Mouse (Mus musculus) monocyte, adult 2 months (primary cell): ENCODE results near the gene Kmt2c.

ENCODE experiments used
- DNase-seq, 2 experiments: peaks; one replicate each; pipeline ENCODE4 v3.0.0; 2022; ENCODE audit warnings: low spot score in 2 of 2, low read depth in 1 of 2

Gene Kmt2c

DNA sequence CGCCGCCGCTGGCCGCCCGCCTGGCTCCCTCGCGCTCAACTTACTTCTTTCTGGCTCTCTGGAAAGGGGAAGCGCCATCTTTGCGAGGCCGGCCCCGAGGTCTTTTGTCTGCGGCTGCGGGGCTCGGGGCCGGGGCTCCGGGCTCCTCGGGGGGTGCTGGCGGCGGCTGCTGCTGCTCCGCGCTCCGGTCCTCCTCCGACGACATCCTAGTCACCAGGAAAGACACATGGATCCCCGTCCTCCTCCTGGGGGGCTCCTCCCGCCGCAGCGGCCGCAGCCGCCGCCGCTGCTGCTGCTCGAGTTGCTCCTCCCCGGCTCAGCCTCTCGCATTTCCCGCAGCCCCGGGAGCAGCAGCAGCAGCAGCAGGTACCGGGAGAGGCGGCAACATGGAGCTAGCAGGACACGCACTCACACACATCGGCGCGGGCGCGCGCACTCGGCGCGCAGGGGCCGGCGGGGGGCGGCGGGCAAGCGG, at the start of gene Kmt2c:
Gene Kmt2c (minus strand): TSS at position 438 of the 475 bp plus-strand sequence.
- DNase-seq: peak in 1 of 2 experiments; percentile 55

DNA sequence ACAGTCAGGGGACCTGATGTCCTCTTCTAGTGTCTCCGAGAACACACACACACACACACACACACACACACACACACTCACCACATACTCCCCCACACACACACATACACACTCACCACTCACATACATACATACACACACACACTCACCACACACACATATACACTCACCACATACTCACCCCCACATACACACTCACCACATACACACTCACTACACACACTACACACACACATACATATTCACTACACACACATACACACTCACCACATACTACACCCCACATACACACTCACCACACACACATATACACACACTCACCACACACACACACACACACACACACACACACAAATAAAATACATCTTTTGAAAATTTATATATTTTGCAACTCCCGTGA, 48.3 kb upstream of the Kmt2c start:
- no peak for DNase-seq

GRCm38 (mm10) chr5:25544566-25544965, 46.0 kb upstream of the Kmt2c start:
- DNase-seq: no peak

- no peak for DNase-seq
Measured at GRCm38 (mm10) chr5:25544061-25544460, 45.5 kb upstream of the Kmt2c start.

DNA sequence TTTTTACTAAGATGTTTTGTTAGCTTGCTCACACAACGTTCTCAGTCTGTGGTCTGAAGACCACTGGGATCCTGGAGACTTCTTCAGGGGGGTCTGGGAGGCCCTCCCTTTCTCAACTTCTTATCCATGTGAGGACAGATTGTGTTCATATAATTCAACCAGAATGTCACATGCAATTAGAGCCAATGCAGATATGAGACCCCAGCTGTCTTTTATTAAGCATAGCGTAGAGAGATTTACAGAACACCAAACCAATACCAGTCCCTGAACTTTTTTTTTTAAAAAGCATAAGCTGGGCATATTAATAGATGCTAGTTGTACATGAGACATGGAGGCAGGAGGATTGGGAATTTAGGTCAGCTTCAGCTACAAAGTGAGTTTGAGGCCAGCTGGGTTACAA, 43.1 kb upstream of the Kmt2c start:
- no peak for DNase-seq

GRCm38 (mm10) chr5:25540921-25541320, 42.3 kb upstream of the Kmt2c start:
- DNase-seq: no peak

GRCm38 (mm10) chr5:25540412-25540811, 41.8 kb upstream of the Kmt2c start:
- no peak for DNase-seq

- DNase-seq: no peak
Measured at GRCm38 (mm10) chr5:25536921-25537409, 38.4 kb upstream of the Kmt2c start.

GRCm38 (mm10) chr5:25536451-25536850, 37.9 kb upstream of the Kmt2c start:
- DNase-seq: no peak

DNA sequence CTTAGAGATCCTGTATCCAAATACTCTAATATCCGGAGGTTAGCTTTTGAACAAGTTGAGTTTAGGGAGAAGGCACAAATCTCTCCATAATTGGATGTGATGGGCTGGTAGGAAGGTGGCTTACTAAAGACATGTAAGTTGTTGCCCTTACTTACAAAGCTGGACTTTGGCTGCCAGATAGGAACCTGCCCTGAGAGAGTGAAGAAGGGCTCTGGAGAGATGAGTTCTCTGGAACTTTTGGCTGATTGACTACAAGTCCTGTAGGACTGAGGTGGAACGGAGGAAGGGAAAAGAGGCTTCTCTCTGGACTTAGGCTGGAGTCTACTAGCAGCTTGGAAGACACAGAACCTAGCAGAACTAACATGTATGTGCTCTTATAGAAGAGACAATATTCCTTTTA, 37.0 kb upstream of the Kmt2c start:
- DNase-seq: no peak

- DNase-seq: no peak
Measured at GRCm38 (mm10) chr5:25533298-25533697, 34.7 kb upstream of the Kmt2c start.

DNA sequence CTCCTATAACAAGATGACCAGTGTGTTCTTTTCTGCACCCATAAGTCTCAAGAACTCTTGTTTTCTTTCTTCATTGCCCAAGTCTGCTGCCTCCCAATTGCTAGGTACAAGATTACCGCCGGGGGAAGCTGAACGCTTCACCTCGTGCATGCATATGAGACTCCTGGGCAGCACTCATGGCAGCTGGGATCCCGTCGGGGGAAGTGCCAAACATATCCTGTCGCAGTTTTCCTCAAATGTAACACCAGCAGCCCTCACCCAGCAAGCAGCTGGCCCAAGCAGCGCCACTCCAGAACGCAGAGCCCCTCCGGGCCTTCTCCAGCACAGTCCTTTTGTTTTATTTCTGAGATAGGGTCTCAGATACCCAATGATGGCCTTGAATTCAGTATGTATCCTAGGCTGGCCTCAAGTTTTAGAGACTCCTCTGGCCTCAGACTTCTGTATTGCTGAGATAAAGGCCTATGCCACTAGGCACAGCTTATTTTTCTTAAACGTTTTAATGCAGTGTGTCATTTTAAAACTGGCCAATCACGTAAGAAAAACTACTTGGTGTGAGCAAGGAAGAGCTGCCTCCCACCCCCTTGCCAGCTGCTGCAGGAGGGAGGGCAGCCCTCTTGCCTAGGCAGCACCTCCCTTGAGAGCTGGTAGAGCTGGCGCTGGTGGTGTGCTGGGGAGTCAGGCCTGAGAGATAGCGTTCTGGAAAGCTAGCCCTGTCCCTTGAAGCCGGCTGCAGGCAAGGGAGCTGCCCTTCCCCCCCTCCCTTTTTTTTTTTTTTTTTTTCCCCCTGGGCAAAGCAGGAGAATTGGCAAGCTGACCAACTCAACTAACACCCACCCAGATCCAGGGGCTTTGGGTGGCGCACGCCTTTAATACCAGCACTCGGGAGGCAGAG, 33.9 kb upstream of the Kmt2c start:
- DNase-seq: no peak

GRCm38 (mm10) chr5:25530629-25531028, 32.0 kb upstream of the Kmt2c start:
- no peak for DNase-seq

- peak; percentile 98 to 99 for DNase-seq
Measured at GRCm38 (mm10) chr5:25529529-25530421, 31.2 kb upstream of the Kmt2c start.

DNA sequence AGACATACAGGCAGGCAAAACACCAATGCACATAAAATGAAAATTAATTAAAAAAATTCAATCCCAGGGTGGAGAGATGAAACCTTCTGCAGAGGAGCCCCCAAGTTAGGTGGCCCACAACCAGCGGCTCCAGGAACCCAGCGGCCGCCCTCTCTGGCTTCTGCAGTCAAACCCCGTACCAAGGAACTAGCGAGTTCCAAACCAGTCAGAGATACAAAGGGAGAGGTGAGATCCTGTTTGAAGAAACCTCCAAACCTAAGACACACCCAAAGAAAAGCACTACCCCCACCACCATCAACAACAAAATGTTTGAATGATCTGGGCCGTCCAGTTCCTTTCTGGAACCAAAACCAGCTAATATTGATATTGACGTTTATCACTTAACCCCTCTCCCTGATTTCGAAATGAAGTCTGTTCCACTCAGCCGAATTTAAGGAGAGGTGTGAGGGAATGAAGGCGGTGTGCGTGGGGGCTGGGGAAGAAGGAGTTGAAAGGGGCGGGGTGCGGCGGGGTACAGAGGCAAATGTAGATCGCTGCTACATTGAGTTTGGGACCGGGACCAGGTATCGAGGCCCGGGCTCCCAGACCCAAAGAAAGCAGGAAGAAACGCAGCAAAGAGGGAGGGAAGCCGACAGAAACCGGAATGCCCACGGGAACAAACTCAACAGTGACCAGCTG, 30.4 kb upstream of the Kmt2c start:
- DNase-seq: no peak

GRCm38 (mm10) chr5:25527971-25528370, 29.4 kb upstream of the Kmt2c start:
- no peak for DNase-seq

DNA sequence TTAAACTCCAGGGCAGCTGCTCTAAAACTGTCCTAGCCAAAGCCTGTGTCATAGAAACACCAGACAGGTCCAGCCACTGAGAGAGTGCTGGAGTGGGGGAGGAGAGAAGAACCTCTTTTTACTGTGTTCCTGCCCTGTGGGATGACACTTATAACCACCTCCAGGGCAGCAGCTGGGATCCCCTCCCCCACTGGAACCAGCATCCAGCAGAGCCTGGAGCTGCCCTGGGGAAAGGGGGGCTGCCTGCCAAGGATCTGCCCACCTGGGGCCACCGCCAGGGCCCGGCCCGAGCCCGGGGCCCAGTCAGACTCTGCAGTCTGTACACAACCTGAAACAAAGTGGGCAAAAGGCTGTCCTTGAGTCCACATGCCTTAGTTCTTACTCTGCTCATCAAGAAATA, 28.3 kb upstream of the Kmt2c start:
- no peak for DNase-seq

DNA sequence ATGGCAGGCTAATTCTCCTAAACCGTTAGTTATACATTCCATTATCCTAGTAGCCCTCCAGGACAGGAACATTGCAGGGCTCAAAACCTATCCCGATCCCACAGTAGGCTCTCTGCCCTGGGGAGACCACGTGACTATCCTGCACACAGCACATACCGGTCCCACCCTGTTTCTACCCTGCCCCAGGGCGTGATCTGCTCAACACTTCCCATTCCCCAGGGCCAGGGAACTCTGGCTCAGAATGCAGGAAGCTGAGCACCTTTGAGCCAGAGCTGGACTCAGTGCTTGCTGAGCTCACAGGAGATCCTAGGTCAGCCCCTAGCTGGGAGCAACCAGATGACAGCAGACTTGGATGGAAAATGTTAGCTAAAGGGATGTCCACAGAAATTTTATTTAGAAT, 27.5 kb upstream of the Kmt2c start:
- no peak for DNase-seq

GRCm38 (mm10) chr5:25521461-25521860, 22.9 kb upstream of the Kmt2c start:
- DNase-seq: no peak

GRCm38 (mm10) chr5:25519820-25520219, 21.2 kb upstream of the Kmt2c start:
- no peak for DNase-seq

- no peak for DNase-seq
Measured at GRCm38 (mm10) chr5:25517550-25517949, 19.0 kb upstream of the Kmt2c start.
